Mouse (Mus musculus) embryonic facial prominence, embryonic 13.5 days (tissue): ENCODE results near the gene Tmem120b. TPM values are rescaled to one million over a fixed set of nuclear protein-coding genes. Genes with fewer than 3 reads are reported as not detected.

Source experiments
- ATAC-seq: fragments of 200-750 bp; cut with Nextera tagmentation; 2 replicates; pipeline ENCODE4 v1.8.0; 2017; ENCODE audit warnings: low read depth; ENCODE audit not compliant: insufficient number of reproducible peaks, insufficient read depth, low FRiP score, low TSS enrichment
- H3K27ac ChIP-seq: fragments of 300-500 bp; sonication (generic); 2 replicates; pipeline ENCODE4 v1.5.1; 2015; ENCODE audit warnings: moderate library complexity, mild to moderate bottlenecking, inconsistent platforms
- H3K27me3 ChIP-seq: fragments of 300-500 bp; sonication (generic); 2 replicates; pipeline ENCODE4 v1.6.1; 2015; ENCODE audit warnings: mild to moderate bottlenecking, inconsistent platforms
- H3K36me3 ChIP-seq: fragments of 300-500 bp; sonication (generic); 2 replicates; pipeline ENCODE4 v1.6.1; 2015; ENCODE audit warnings: mild to moderate bottlenecking, inconsistent platforms
- H3K4me1 ChIP-seq: fragments of 300-500 bp; sonication (generic); 2 replicates; pipeline ENCODE4 v1.6.1; 2015; ENCODE audit warnings: inconsistent platforms
- H3K4me2 ChIP-seq: fragments of 300-500 bp; sonication (generic); 2 replicates; pipeline ENCODE4 v1.6.1; 2015; ENCODE audit warnings: moderate library complexity, mild to moderate bottlenecking, inconsistent platforms
- H3K4me3 ChIP-seq: fragments of 300-500 bp; sonication (generic); 2 replicates; pipeline ENCODE4 v1.5.1; 2015; ENCODE audit warnings: mild to moderate bottlenecking, inconsistent platforms
- H3K9ac ChIP-seq: fragments of 300-500 bp; sonication (generic); 2 replicates; pipeline ENCODE4 v1.6.1; 2015; ENCODE audit warnings: mild to moderate bottlenecking, inconsistent platforms
- H3K9me3 ChIP-seq: fragments of 300-500 bp; sonication (generic); 2 replicates; pipeline ENCODE4 v1.6.1; 2016; ENCODE audit warnings: inconsistent platforms
- WGBS: fragments of 180-500 bp; shearing (Covaris S2); methylation state at CpG from one replicate; pipeline ENCODE4 v1.1.7; 2015; ENCODE audit warnings: mixed read lengths; 5-methylcytosine and 5-hydroxymethylcytosine counted together
- polyA plus RNA-seq: library from polyadenylated mRNA; unstranded; fragments of >200 nt; fragmentation: Nextera tagmentation; extraction: Ambion mirVana; gene quantifications from 2 replicates; pipeline ENCODE4 v1.2.1, GENCODE M21; 2015

The Tmem120b gene
- polyA plus RNA-seq, 1 experiment from 2014 or later, result 14.4 TPM

- H3K27me3 ChIP-seq, result no peaks in the 10 kb centered on the region
- H3K9ac ChIP-seq, result no peak overlapping the region
- no peak overlapping the region for H3K4me2 ChIP-seq
- H3K9me3 ChIP-seq, result no peaks in the 10 kb centered on the region
- ATAC-seq, result no peak
- H3K4me3 ChIP-seq, result no peak overlapping the region
- H3K4me1 ChIP-seq, result peaks cover 10% of the 10 kb centered on the region
- WGBS, result 92% methylated on average over 4 of the region's 4 CpGs
- H3K27ac ChIP-seq, result no peak overlapping the region
- H3K36me3 ChIP-seq, result peaks cover 18% of the 10 kb centered on the region; the same call in 1 of the 2 replicates
Observed at GRCm38 (mm10) chr5:123035089-123035488, 33.1 kb upstream of the Tmem120b start.

GRCm38 (mm10) chr5:123035564-123035963 is 32.7 kb upstream of the Tmem120b start:
- no peak overlapping the region for H3K27ac ChIP-seq
- no peak overlapping the region for H3K4me2 ChIP-seq
- no peak overlapping the region for H3K4me3 ChIP-seq
- peaks cover 18% of the 10 kb centered on the region; the same call in 1 of the 2 replicates for H3K36me3 ChIP-seq
- no peaks in the 10 kb centered on the region for H3K27me3 ChIP-seq
- 36% methylated on average over 6 of the region's 6 CpGs for WGBS
- ATAC-seq, result no peak
- peaks cover 10% of the 10 kb centered on the region for H3K4me1 ChIP-seq
- no peaks in the 10 kb centered on the region for H3K9me3 ChIP-seq
- H3K9ac ChIP-seq, result no peak overlapping the region

- WGBS, result 82% methylated on average over 5 of the region's 5 CpGs
- Histone ChIP-seq H3K4me2 (no peak overlapping the region), H3K9me3 (no peaks in the 10 kb centered on the region), H3K36me3 (no peaks in the 10 kb centered on the region), H3K9ac (no peak overlapping the region), H3K27me3 (no peaks in the 10 kb centered on the region), H3K27ac (no peak overlapping the region), H3K4me3 (no peak overlapping the region), H3K4me1 (peaks cover 10% of the 10 kb centered on the region)
- no peak for ATAC-seq
Observed at GRCm38 (mm10) chr5:123038115-123038514, 30.1 kb upstream of the Tmem120b start.

- ATAC-seq, result 0 out of 2 replicates have a peak, but pooled peaks have one; percentile 43
Observed at GRCm38 (mm10) chr5:123039120-123039752, 29.0 kb upstream of the Tmem120b start.

GRCm38 (mm10) chr5:123040796-123041195 is 27.4 kb upstream of the Tmem120b start:
- Histone ChIP-seq H3K27ac (0 out of 2 replicates have a peak overlapping the region, but pooled peaks have one; percentile 4), H3K4me1 (peaks cover 8% of the 10 kb centered on the region), H3K9ac (no peak overlapping the region; the same call in 1 of the 2 replicates), H3K9me3 (no peaks in the 10 kb centered on the region), H3K4me3 (no peak overlapping the region), H3K36me3 (no peaks in the 10 kb centered on the region), H3K27me3 (no peaks in the 10 kb centered on the region), H3K4me2 (no peak overlapping the region)
- 75% methylated on average over 7 of the region's 7 CpGs for WGBS
- ATAC-seq, result no peak

More at GRCm38 (mm10) chr5:123039120-123039752, 29.0 kb upstream of the Tmem120b start:
- Histone ChIP-seq H3K9me3 (no peaks in the 10 kb centered on the region), H3K27ac (no peak overlapping the region), H3K4me2 (peak overlapping the region; percentile 59), H3K4me1 (peaks cover 10% of the 10 kb centered on the region), H3K36me3 (no peaks in the 10 kb centered on the region), H3K9ac (no peak overlapping the region), H3K27me3 (no peaks in the 10 kb centered on the region), H3K4me3 (peak overlapping the region; percentile 33)
- WGBS, result 3% methylated on average over 25 of the region's 25 CpGs

GRCm38 (mm10) chr5:123043856-123044255 is 24.4 kb upstream of the Tmem120b start:
- Histone ChIP-seq H3K9me3 (no peaks in the 10 kb centered on the region), H3K27me3 (no peaks in the 10 kb centered on the region), H3K4me2 (no peak overlapping the region), H3K36me3 (no peaks in the 10 kb centered on the region), H3K4me3 (no peak overlapping the region), H3K4me1 (peaks cover 7% of the 10 kb centered on the region), H3K9ac (no peak overlapping the region), H3K27ac (no peak overlapping the region)
- WGBS, result 18% methylated on average over 7 of the region's 7 CpGs
- ATAC-seq, result no peak

- no peak for ATAC-seq
Observed at GRCm38 (mm10) chr5:123045561-123046295, 22.5 kb upstream of the Tmem120b start.

GRCm38 (mm10) chr5:123046916-123047315 is 21.3 kb upstream of the Tmem120b start, which contains the start of gene Morn3:
Morn3 (minus strand) TSS chr5:123047016.
- H3K4me3 ChIP-seq, result no peak within 1 kb of the TSS
- H3K9me3 ChIP-seq, result no peaks in the 10 kb centered on the region
- peaks cover 7% of the 10 kb centered on the region for H3K4me1 ChIP-seq
- no peak within 1 kb of the TSS for H3K27ac ChIP-seq
- H3K9ac ChIP-seq, result no peak within 1 kb of the TSS
- WGBS, result 80% methylated on average over 3 of the region's 3 CpGs
- H3K36me3 ChIP-seq, result no peaks in the 10 kb centered on the region
- no peak within 1 kb of the TSS for H3K4me2 ChIP-seq
- no peaks in the 10 kb centered on the region for H3K27me3 ChIP-seq
- no peak for ATAC-seq

More at GRCm38 (mm10) chr5:123045561-123046295, 22.5 kb upstream of the Tmem120b start:
- H3K4me2 ChIP-seq, result no peak overlapping the region
- H3K4me1 ChIP-seq, result peaks cover 7% of the 10 kb centered on the region
- no peak overlapping the region for H3K4me3 ChIP-seq
- WGBS, result 31% methylated on average over 9 of the region's 9 CpGs
- no peak overlapping the region for H3K27ac ChIP-seq
- no peaks in the 10 kb centered on the region for H3K36me3 ChIP-seq
- no peaks in the 10 kb centered on the region for H3K27me3 ChIP-seq
- H3K9me3 ChIP-seq, result no peaks in the 10 kb centered on the region
- no peak overlapping the region for H3K9ac ChIP-seq

- 5% methylated on average over 12 of the region's 12 CpGs for WGBS
- Histone ChIP-seq H3K9me3 (no peaks in the 10 kb centered on the region), H3K9ac (peak overlapping the region; percentile 65), H3K36me3 (no peaks in the 10 kb centered on the region), H3K4me3 (peak overlapping the region; percentile 28), H3K4me2 (peak overlapping the region; percentile 56), H3K27ac (no peak overlapping the region; the same call in 1 of the 2 replicates), H3K4me1 (peaks cover 7% of the 10 kb centered on the region), H3K27me3 (no peaks in the 10 kb centered on the region)
- no peak for ATAC-seq
Observed at GRCm38 (mm10) chr5:123049271-123049670, 18.9 kb upstream of the Tmem120b start.

GRCm38 (mm10) chr5:123050918-123051317 is 17.3 kb upstream of the Tmem120b start:
- no peaks in the 10 kb centered on the region for H3K36me3 ChIP-seq
- no peaks in the 10 kb centered on the region for H3K9me3 ChIP-seq
- 79% methylated on average over 9 of the region's 9 CpGs for WGBS
- H3K27me3 ChIP-seq, result no peaks in the 10 kb centered on the region
- H3K27ac ChIP-seq, result no peak overlapping the region
- H3K4me1 ChIP-seq, result peaks cover 7% of the 10 kb centered on the region
- H3K9ac ChIP-seq, result no peak overlapping the region
- ATAC-seq, result no peak
- no peak overlapping the region for H3K4me2 ChIP-seq
- no peak overlapping the region for H3K4me3 ChIP-seq

GRCm38 (mm10) chr5:123051736-123052135 is 16.5 kb upstream of the Tmem120b start:
- Histone ChIP-seq H3K4me2 (no peak overlapping the region), H3K27ac (no peak overlapping the region), H3K4me1 (peaks cover 7% of the 10 kb centered on the region), H3K27me3 (no peaks in the 10 kb centered on the region), H3K36me3 (no peaks in the 10 kb centered on the region), H3K9me3 (no peaks in the 10 kb centered on the region), H3K4me3 (no peak overlapping the region), H3K9ac (no peak overlapping the region)
- ATAC-seq, result no peak
- WGBS, result 79% methylated on average over 5 of the region's 5 CpGs
